Mouse (Mus musculus) cerebellum, adult 2 months (tissue): ENCODE results near the gene Hoxc8. TPM values are rescaled to one million over a fixed set of nuclear protein-coding genes. Genes with fewer than 3 reads are reported as not detected.

ENCODE experiments used
- DNase-seq, 2 experiments: peaks; one replicate each; pipeline ENCODE4 v3.0.0; 2021
- H3K27ac ChIP-seq: fragments of 200-500 bp; 2 replicates; pipeline ENCODE4 v1.5.1; 2012; ENCODE audit warnings: low read length, control low read depth, inconsistent platforms; ENCODE audit not compliant: insufficient read depth
- H3K27me3 ChIP-seq: fragments of 200-500 bp; 2 replicates; pipeline ENCODE4 v1.6.1; 2012; ENCODE audit warnings: inconsistent platforms, mild to moderate bottlenecking, low read length, moderate library complexity; ENCODE audit not compliant: control insufficient read depth, insufficient read depth
- H3K4me1 ChIP-seq: fragments of 200-500 bp; 2 replicates; pipeline ENCODE4 v1.6.1; 2011; ENCODE audit warnings: low read length; ENCODE audit not compliant: control insufficient read depth, insufficient read depth
- H3K4me3 ChIP-seq: fragments of 200-500 bp; replicated peaks from 2 replicates; pipeline ENCODE3; 2011; ENCODE audit warnings: mild to moderate bottlenecking, low read depth, low read length, control low read depth; ENCODE audit not compliant: insufficient read depth
- CTCF ChIP-seq: fragments of 200-500 bp; IDR thresholded peaks from 2 replicates; pipeline ENCODE4 v1.5.1; 2011; ENCODE audit warnings: low read depth, mild to moderate bottlenecking, control low read depth, low read length, moderate library complexity, borderline replicate concordance; ENCODE audit not compliant: insufficient read depth
- POLR2A ChIP-seq: fragments of 200-500 bp; IDR thresholded peaks from 2 replicates; pipeline ENCODE4 v1.6.1; 2011; ENCODE audit warnings: low read length, control low read depth, borderline replicate concordance; ENCODE audit not compliant: insufficient read depth
- WGBS: fragments of 180-500 bp; shearing (Covaris S2); methylation state at CpG from one replicate; pipeline ENCODE4 v1.1.7; 2018; 5-methylcytosine and 5-hydroxymethylcytosine counted together
- polyA plus RNA-seq: library from polyadenylated mRNA; depleted of rRNA; stranded (reverse); fragments of >200 nt; gene quantifications from 2 replicates; pipeline ENCODE4 v1.2.3, GENCODE M21; 2012; rRNA removed

Gene Hoxc8
- polyA plus RNA-seq, 1 experiment = not detected

DNA sequence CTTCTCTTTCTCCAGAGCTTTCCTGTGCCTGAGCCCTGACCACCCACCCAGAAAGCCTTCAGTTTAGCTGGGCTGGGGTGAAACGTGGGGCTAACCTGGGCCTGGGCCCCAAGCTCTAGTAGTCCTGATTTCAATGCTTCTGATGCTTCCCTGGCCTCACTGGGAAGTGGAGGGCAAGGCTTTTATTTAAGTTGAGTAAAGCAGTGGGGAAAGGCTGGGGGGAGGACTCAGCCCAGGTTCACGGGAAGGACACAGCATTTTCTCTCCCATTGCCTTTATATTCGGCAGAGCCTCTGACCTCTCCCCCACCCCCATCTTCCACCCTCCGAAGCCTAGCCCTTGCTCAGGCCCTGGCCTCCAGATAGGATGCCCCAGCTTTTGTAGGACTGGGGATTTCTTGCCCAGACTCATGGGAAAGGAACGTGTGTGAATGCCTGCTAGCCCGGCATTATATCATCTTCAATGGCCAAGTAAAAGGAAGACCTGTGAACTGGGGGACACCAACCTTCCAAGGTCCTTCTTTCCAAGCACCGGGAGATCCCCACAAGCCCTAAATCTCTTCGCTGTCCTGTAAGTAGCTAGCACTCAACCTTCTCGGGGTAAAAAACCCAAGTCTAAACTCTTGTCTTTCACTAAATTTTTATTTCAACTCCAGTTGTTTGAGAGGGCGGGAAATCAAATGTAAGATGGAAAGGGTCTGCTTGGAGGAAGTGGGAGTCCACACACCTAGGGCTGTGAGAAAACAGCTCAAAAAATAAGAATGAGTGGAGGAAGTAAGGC lies 48.5 kb downstream of the Hoxc8 start:
- peaks cover 12% of the 10 kb centered on the region; the same call in 1 of the 2 replicates for H3K27me3 ChIP-seq
- no peaks in the 10 kb centered on the region for H3K4me1 ChIP-seq
- no peak overlapping the region for H3K4me3 ChIP-seq
- no peak for DNase-seq
- 22% methylated on average over 10 of the region's 10 CpGs for WGBS
- no peak for TF ChIP-seq CTCF
- TF ChIP-seq POLR2A = no peak
- H3K27ac ChIP-seq = no peak overlapping the region

DNA sequence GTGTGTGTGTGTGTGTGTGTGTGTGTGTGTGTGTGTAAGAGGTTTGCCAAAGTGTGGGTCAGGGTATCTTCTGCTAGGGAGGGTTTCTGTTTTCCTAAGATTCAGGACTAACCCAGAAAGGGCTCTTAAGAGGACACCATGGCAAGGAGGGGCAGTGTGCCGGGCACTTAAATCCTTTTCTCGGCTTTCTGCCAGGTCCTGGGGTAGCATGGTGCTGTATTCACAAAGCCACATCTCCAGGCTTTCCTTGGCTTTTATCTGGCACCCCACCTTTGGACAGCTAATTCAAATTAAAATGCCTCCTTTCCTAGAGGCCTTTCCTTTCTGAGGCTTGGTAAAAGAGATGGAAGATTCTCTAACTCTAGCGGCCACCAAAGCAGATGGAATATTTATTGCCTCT lies 49.2 kb downstream of the Hoxc8 start:
- Histone ChIP-seq H3K27me3 (peaks cover 10% of the 10 kb centered on the region; the same call in 1 of the 2 replicates), H3K4me3 (no peak overlapping the region), H3K27ac (no peak overlapping the region), H3K4me1 (no peaks in the 10 kb centered on the region)
- no peak for DNase-seq
- TF ChIP-seq CTCF = no peak
- TF ChIP-seq POLR2A = no peak
- 9% methylated on average over 3 of the region's 3 CpGs for WGBS

DNA sequence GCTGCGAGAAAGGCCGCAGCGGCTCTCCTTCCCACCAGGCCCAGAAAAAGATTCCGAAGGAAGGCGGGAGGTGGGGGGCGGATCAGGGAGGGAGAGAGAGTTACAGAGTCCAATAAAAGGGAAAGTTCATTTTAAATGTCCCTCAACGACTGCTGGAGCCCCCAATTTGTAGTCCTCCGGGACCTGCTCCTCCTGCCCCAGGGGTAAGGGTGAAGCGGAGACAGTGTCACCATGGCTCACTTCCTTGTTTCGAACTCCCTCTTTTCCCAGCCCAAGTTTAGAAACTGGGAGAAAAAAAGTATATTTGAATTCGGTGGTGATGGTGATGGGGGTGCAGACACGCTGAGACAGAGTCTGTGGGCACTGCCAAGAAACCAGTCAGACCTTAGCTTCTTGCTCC lies 50.2 kb downstream of the Hoxc8 start:
- DNase-seq = no peak
- no peaks in the 10 kb centered on the region for H3K4me1 ChIP-seq
- no peak overlapping the region for H3K4me3 ChIP-seq
- no peak overlapping the region for H3K27ac ChIP-seq
- TF ChIP-seq POLR2A (no peak), CTCF (no peak)
- peaks cover 7% of the 10 kb centered on the region; the same call in 1 of the 2 replicates for H3K27me3 ChIP-seq
- 13% methylated on average over 12 of the region's 12 CpGs for WGBS

DNA sequence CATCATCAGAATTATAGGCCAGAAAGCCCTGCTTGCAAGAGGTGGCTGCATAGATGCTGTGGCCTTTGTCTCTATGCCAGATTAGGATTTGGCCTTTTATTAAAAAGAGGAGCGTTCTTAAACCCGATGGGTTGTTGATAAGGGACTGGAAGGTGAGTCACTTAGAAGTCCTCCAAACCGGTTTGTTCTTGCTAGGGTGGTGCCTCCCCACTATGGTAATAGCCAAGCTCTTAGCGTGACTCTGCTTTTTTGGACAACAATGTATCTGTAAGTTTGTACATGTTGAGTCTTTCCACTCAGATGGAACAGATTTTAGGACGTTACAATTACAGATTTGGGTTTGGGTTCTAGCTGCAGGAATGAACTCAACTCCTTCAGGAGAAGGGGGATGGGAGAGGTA lies 51.2 kb downstream of the Hoxc8 start:
- peaks cover 7% of the 10 kb centered on the region; the same call in 1 of the 2 replicates for H3K27me3 ChIP-seq
- 10% methylated on average over 5 of the region's 5 CpGs for WGBS
- H3K27ac ChIP-seq = no peak overlapping the region
- DNase-seq = no peak
- TF ChIP-seq POLR2A (no peak), CTCF (no peak)
- no peak overlapping the region for H3K4me3 ChIP-seq
- no peaks in the 10 kb centered on the region for H3K4me1 ChIP-seq

DNA sequence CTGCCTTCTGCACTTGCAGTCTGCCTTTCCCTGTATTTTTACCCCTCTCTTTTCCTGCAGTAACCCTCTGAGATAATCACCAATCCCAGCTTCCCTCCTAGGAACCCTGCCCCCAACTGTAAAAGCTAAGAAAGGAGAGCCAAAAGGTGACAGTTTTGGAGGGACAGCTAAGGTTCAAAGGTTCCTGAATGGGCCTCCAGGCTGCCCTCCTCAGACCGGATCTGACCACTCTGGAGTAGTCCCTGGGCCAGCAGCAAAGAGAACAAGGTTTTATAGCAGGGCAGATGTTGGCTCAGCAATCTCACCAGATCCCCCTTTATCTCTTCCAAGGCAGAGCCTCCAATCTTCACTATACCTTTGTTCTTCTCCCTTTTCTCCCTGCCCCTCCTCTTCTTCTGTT lies 51.8 kb downstream of the Hoxc8 start:
- H3K27me3 ChIP-seq = peaks cover 7% of the 10 kb centered on the region; the same call in 1 of the 2 replicates
- no peaks in the 10 kb centered on the region for H3K4me1 ChIP-seq
- TF ChIP-seq POLR2A (no peak), CTCF (no peak)
- DNase-seq = no peak
- no peak overlapping the region for H3K4me3 ChIP-seq
- WGBS = 4% methylated on average over 1 of the region's 1 CpGs
- H3K27ac ChIP-seq = no peak overlapping the region

Other genes with a start within 250 kb of the Hoxc8 start
- gene Hoxc13, start 69.5 kb upstream of the Hoxc8 start, polyA plus RNA-seq = not detected in 2 replicates
- not detected in 2 replicates for gene Hoxc12, start 53.9 kb upstream of the Hoxc8 start, polyA plus RNA-seq
- gene Hoxc11, start 36.2 kb upstream of the Hoxc8 start, polyA plus RNA-seq = not detected in 2 replicates
- not detected in 2 replicates for gene Hoxc10, start 23.8 kb upstream of the Hoxc8 start, polyA plus RNA-seq
- gene Hoxc5, start 23.2 kb upstream of the Hoxc8 start, polyA plus RNA-seq = 1.5 and 2.2 TPM in 2 replicates
- gene Hoxc9, start 14.2 kb upstream of the Hoxc8 start, polyA plus RNA-seq = not detected in 2 replicates
- gene Hoxc6, start 7.7 kb downstream of the Hoxc8 start, polyA plus RNA-seq = 0.16 and 0.25 TPM in 2 replicates
- gene Hoxc4, start 28.3 kb downstream of the Hoxc8 start, polyA plus RNA-seq = 3.9 and 4.5 TPM in 2 replicates
- 17.8 and 20.1 TPM in 2 replicates for gene Smug1, start 176.5 kb downstream of the Hoxc8 start, polyA plus RNA-seq
- 49.4 and 52.7 TPM in 2 replicates for gene Cbx5, start 249.2 kb downstream of the Hoxc8 start, polyA plus RNA-seq
- 318 and 320 TPM in 2 replicates for gene Hnrnpa1, start 249.8 kb downstream of the Hoxc8 start, polyA plus RNA-seq